Comparison of ENCODE assay signal across 7 mouse cellular contexts in genomic region chr8:46152064-46153031, GRCm38 (mm10). TPM values are rescaled to one million over a fixed set of nuclear protein-coding genes. Genes with fewer than 3 reads are reported as not detected.
DNase-seq lines count a peak whose midpoint lies in the region; ATAC-seq and TF ChIP-seq lines count a peak whose summit lies in the region.

Gene Snx25 (minus strand): TSS chr8:46152159.

- peak; percentile 93 for DNase-seq in adrenal gland, adult 2 months
- peak; percentile 84 for DNase-seq in embryo, embryonic 10.5 days (ENCODE audit: low spot score)
- peak; percentile 89 for DNase-seq in gastrocnemius, postnatal 25 days
- peak; percentile 92 for DNase-seq in limb, embryonic 10.5 days (ENCODE audit: low spot score)

- WGBS in intestine, embryonic 15.5 days: 3% methylated on average over 72 of the region's 103 CpGs
- WGBS in limb, embryonic 10.5 days: 4% methylated on average over 94 of the region's 103 CpGs
- whole genome bisulfite sequencing in midbrain, embryonic 12.5 days: 4% methylated on average over 56 of the region's 103 CpGs
- 2% methylated on average over 86 of the region's 103 CpGs for WGBS in small intestine, adult 2 months

- peak within 1 kb of the TSS; percentile 76 for H3K9ac ChIP-seq in intestine, embryonic 15.5 days
- H3K9ac ChIP-seq in midbrain, embryonic 12.5 days (replicated peaks): peak within 1 kb of the TSS; percentile 88

- no peaks in the 10 kb centered on the region for H3K27me3 ChIP-seq in intestine, embryonic 15.5 days (replicated peaks)
- H3K27me3 ChIP-seq in limb, embryonic 10.5 days (ENCODE audit: low read depth, poor library complexity, severe bottlenecking): peaks cover 38% of the 10 kb centered on the region
- peaks cover 27% of the 10 kb centered on the region for H3K27me3 ChIP-seq in midbrain, embryonic 12.5 days
- H3K27me3 ChIP-seq in small intestine, adult 2 months (ENCODE audit: control insufficient read depth, insufficient read depth, low read length): no peaks in the 10 kb centered on the region

- TF ChIP-seq CTCF in small intestine, adult 2 months (IDR thresholded peaks at IDR 0.05; ENCODE audit: extremely low read depth, insufficient read length, insufficient replicate concordance, low read depth, low read length): no peak

- no peaks in the 10 kb centered on the region for H3K9me3 ChIP-seq in intestine, embryonic 15.5 days
- H3K9me3 ChIP-seq in limb, embryonic 10.5 days (replicated peaks): no peaks in the 10 kb centered on the region
- H3K9me3 ChIP-seq in midbrain, embryonic 12.5 days: no peaks in the 10 kb centered on the region

- peak within 1 kb of the TSS; percentile 22; the same call in 1 of the 2 replicates for H3K27ac ChIP-seq in intestine, embryonic 15.5 days
- peak within 1 kb of the TSS; percentile 87 for H3K27ac ChIP-seq in limb, embryonic 10.5 days
- peak within 1 kb of the TSS; percentile 36; the same call in 1 of the 2 replicates for H3K27ac ChIP-seq in midbrain, embryonic 12.5 days (replicated peaks)
- H3K27ac ChIP-seq in small intestine, adult 2 months (ENCODE audit: insufficient read depth, low read depth, low read length): peak within 1 kb of the TSS; percentile 82

- H3K36me3 ChIP-seq in intestine, embryonic 15.5 days: no peaks in the 10 kb centered on the region
- H3K36me3 ChIP-seq in limb, embryonic 10.5 days: no peaks in the 10 kb centered on the region
- H3K36me3 ChIP-seq in midbrain, embryonic 12.5 days: no peaks in the 10 kb centered on the region
- H3K36me3 ChIP-seq in small intestine, adult 2 months (ENCODE audit: control insufficient read depth, insufficient read depth, low read length): no peaks in the 10 kb centered on the region

- peak within 1 kb of the TSS; percentile 90 for H3K4me3 ChIP-seq in intestine, embryonic 15.5 days (replicated peaks)
- peak within 1 kb of the TSS; percentile 83 for H3K4me3 ChIP-seq in limb, embryonic 10.5 days
- peak within 1 kb of the TSS; percentile 89 for H3K4me3 ChIP-seq in midbrain, embryonic 12.5 days
- peak within 1 kb of the TSS; percentile 90 for H3K4me3 ChIP-seq in small intestine, adult 2 months (ENCODE audit: low read depth, low read length)

- peak; percentile 93 for ATAC-seq in intestine, embryonic 15.5 days
- ATAC-seq in midbrain, embryonic 12.5 days (ENCODE audit: low FRiP score, low read depth): peak; percentile 89

- no peak for TF ChIP-seq POLR2A in small intestine, adult 2 months (IDR thresholded peaks at IDR 0.05; ENCODE audit: low read depth, low read length)

- H3K4me2 ChIP-seq in intestine, embryonic 15.5 days (replicated peaks): peak within 1 kb of the TSS; percentile 94
- H3K4me2 ChIP-seq in midbrain, embryonic 12.5 days (replicated peaks): peak within 1 kb of the TSS; percentile 87

- 0 out of 2 replicates have a peak, but pooled peaks cover 9% of the 10 kb centered on the region for H3K4me1 ChIP-seq in intestine, embryonic 15.5 days (replicated peaks)
- H3K4me1 ChIP-seq in limb, embryonic 10.5 days: peaks cover 14% of the 10 kb centered on the region
- peaks cover 12% of the 10 kb centered on the region for H3K4me1 ChIP-seq in midbrain, embryonic 12.5 days
- H3K4me1 ChIP-seq in small intestine, adult 2 months (ENCODE audit: control insufficient read depth, insufficient read depth, insufficient read length, low read length): peaks cover 8% of the 10 kb centered on the region; the same call in 1 of the 2 replicates

RNA-seq across cellular contexts. Expression of gene Snx25, which starts in this region (rescaled TPM):
- total RNA-seq in adrenal gland, adult 2 months (2021): 10 to 100 TPM; 14.1 to 20.9 TPM
- 2.3 and 2.5 TPM in 2 replicates for polyA plus RNA-seq in adrenal gland, adult 2 months (2012; rRNA removed)
- total RNA-seq in gastrocnemius, postnatal 25 days (2021): 1 to 10 TPM; 4.7 to 5.5 TPM
- polyA plus RNA-seq in intestine, embryonic 15.5 days (2015; fragmentation: Nextera tagmentation; extraction: Ambion mirVana): 7.2 and 7.6 TPM in 2 replicates
- 3.7 and 4.3 TPM in 2 replicates for polyA plus RNA-seq in limb, embryonic 10.5 days (2016; fragmentation: Nextera tagmentation; extraction: Ambion mirVana)
- polyA plus RNA-seq in midbrain, embryonic 12.5 days (2016; fragmentation: Nextera tagmentation; extraction: Ambion mirVana): 4.6 and 5.3 TPM in 2 replicates
- 4.8 and 10.9 TPM in 2 replicates for polyA plus RNA-seq in small intestine, adult 2 months (2012; rRNA removed)

Comparison
In these comparisons a context has a peak if more than half of its experiments do, and no peak if none do; other contexts are left out.
1. Peak in every context shown above with its lines: DNase-seq, ATAC-seq, H3K4me3 ChIP-seq and H3K27ac ChIP-seq.
2. H3K27ac ChIP-seq: peak in every context shown above with its lines; median percentile 87 in limb, embryonic 10.5 days; 82 in small intestine, adult 2 months; 36 in midbrain, embryonic 12.5 days; 22 in intestine, embryonic 15.5 days.